Comparison of ENCODE assay signal across 10 mouse cellular contexts in the genomic region with DNA sequence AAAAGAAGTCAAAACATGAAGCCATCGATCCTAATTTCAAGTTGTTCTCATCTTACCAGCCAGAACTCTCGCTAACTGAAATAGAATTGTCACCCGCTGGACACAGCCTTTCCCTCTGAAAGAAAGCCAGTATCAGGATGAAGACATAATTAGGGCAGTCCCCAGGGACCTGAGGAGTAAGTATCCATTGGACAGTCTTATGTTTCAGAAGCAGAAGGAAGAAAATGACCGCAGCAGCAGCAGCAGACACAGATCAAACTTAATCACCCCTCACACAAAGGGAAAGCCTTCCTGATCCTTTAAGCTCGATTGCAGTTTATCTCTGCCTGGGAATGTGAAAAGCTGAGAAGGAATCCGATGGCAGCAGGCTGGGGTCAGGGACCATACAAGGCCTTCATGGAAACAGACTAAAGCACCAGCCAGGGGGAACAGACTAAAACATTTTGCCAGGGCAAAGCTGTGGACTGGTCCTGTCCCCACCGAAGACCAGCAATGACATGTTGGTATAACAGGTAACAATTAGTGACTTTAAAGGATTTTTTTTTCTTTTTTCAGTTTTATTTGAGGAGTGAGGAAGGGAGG. TPM values are rescaled to one million over a fixed set of nuclear protein-coding genes. Genes with fewer than 3 reads are reported as not detected.
DNase-seq lines count a peak whose midpoint lies in the region; ATAC-seq and TF ChIP-seq lines count a peak whose summit lies in the region.
"Had no signal": no experiment of that assay in that cellular context is flagged by ENCODE, and none has a peak within 500 bp of the region (broad histone marks: within the 10 kb centered on the region; RNA-seq: fewer than 3 reads in every experiment).

No protein-coding gene starts in this region.

- H3K9ac ChIP-seq in kidney, embryonic 14.5 days (ENCODE audit: low read depth, low read length), result no peak overlapping the region
- H3K9ac ChIP-seq in kidney, postnatal 0 days (ENCODE audit: low read depth, low read length), result no peak overlapping the region
- H3K9ac ChIP-seq: limb, embryonic 13.5 days had no signal

- TF ChIP-seq CTCF in kidney, postnatal 0 days (IDR thresholded peaks at IDR 0.05; ENCODE audit: low read depth), result no peak

- ATAC-seq in kidney, embryonic 14.5 days (ENCODE audit: low FRiP score, low TSS enrichment), result peak; percentile 82
- ATAC-seq in kidney, postnatal 0 days (replicated peaks; ENCODE audit: low FRiP score, low read depth), result no peak
- ATAC-seq: inflammation-experienced regulatory T-cells, adult 6 months had no signal

- no peaks in the 10 kb centered on the region for H3K27me3 ChIP-seq in kidney, embryonic 14.5 days (ENCODE audit: control insufficient read depth, insufficient read depth, low read length)
- H3K27me3 ChIP-seq in kidney, postnatal 0 days (ENCODE audit: insufficient read depth, low read length), result no peaks in the 10 kb centered on the region
- H3K27me3 ChIP-seq: limb, embryonic 13.5 days had no signal

- WGBS in kidney, embryonic 14.5 days, result 31% methylated on average over 7 of the region's 7 CpGs
- WGBS in kidney, postnatal 0 days, result 37% methylated on average over 7 of the region's 7 CpGs

- H3K4me2 ChIP-seq in kidney, embryonic 14.5 days (replicated peaks; ENCODE audit: low read depth, low read length), result no peak overlapping the region
- no peak overlapping the region for H3K4me2 ChIP-seq in kidney, postnatal 0 days (ENCODE audit: low read length)
- H3K4me2 ChIP-seq: limb, embryonic 13.5 days had no signal

- peak; percentile 81 for DNase-seq in gastrocnemius, adult 18-20 months (ENCODE audit: low spot score)
- DNase-seq in gastrocnemius, postnatal 10 days, result no peak
- DNase-seq in kidney, adult 8-10 months, result no peak
- peak; percentile 82 for DNase-seq in kidney, postnatal 0 days (ENCODE audit: low spot score)
- peak; percentile 20 for DNase-seq in retina, postnatal 7 days (ENCODE audit: low read depth, low spot score)
- no peak for DNase-seq in urinary bladder, postnatal 25 days (ENCODE audit: low spot score)
- no peak for DNase-seq in lung, postnatal 10 days

- H3K36me3 ChIP-seq in kidney, embryonic 14.5 days (ENCODE audit: control insufficient read depth, insufficient read depth, low read length), result no peaks in the 10 kb centered on the region
- no peaks in the 10 kb centered on the region for H3K36me3 ChIP-seq in kidney, postnatal 0 days (ENCODE audit: insufficient read depth, low read length)
- H3K36me3 ChIP-seq: limb, embryonic 13.5 days had no signal

- H3K27ac ChIP-seq in kidney, embryonic 14.5 days (ENCODE audit: low read depth, low read length), result no peak overlapping the region
- H3K27ac ChIP-seq in kidney, postnatal 0 days, result 0 out of 2 replicates have a peak overlapping the region, but pooled peaks have one; percentile 13
- H3K27ac ChIP-seq: limb, embryonic 13.5 days had no signal

- H3K4me3 ChIP-seq in kidney, embryonic 14.5 days (ENCODE audit: low read length), result no peak overlapping the region
- no peak overlapping the region for H3K4me3 ChIP-seq in kidney, postnatal 0 days (replicated peaks; ENCODE audit: low read depth, low read length)
- H3K4me3 ChIP-seq: limb, embryonic 13.5 days had no signal

- H3K9me3 ChIP-seq in kidney, embryonic 14.5 days (ENCODE audit: control insufficient read depth, low read length), result no peaks in the 10 kb centered on the region
- no peaks in the 10 kb centered on the region for H3K9me3 ChIP-seq in kidney, postnatal 0 days (replicated peaks; ENCODE audit: low read length)

- H3K4me1 ChIP-seq in kidney, embryonic 14.5 days (ENCODE audit: control insufficient read depth, insufficient read depth, low read length), result no peaks in the 10 kb centered on the region; the same call in 1 of the 2 replicates
- no peaks in the 10 kb centered on the region for H3K4me1 ChIP-seq in kidney, postnatal 0 days (replicated peaks; ENCODE audit: insufficient read depth, low read length)

RNA-seq across cellular contexts. Expression of a gene that starts 53.8 kb away (rescaled TPM):
- total RNA-seq in gastrocnemius, adult 18-20 months (2021), result 10 to 100 TPM; 42.0 to 57.2 TPM
- total RNA-seq in gastrocnemius, postnatal 10 days (2021), result 100 to 1,000 TPM; 148 to 150 TPM
- polyA plus RNA-seq in kidney, embryonic 14.5 days (2014; fragmentation: Nextera tagmentation; extraction: Ambion mirVana), result 41.6 and 53.1 TPM in 2 replicates
- polyA plus RNA-seq in kidney, postnatal 0 days (2015; fragmentation: Nextera tagmentation; extraction: Ambion mirVana), result 49.7 and 57.7 TPM in 2 replicates

Comparison
In these comparisons a context has a peak if more than half of its experiments do, and no peak if none do; other contexts are left out.
1. DNase-seq: peak in gastrocnemius, adult 18-20 months (single experiment), kidney, postnatal 0 days (single experiment) and retina, postnatal 7 days (single experiment); none in gastrocnemius, postnatal 10 days (single experiment), kidney, adult 8-10 months (0 of 2), urinary bladder, postnatal 25 days (single experiment) and lung, postnatal 10 days (single experiment).